Mouse (Mus musculus) erythroblast, embryonic 14.5 days (primary cell): ENCODE results near the gene Olfr1350. TPM values are rescaled to one million over a fixed set of nuclear protein-coding genes. Genes with fewer than 3 reads are reported as not detected.
"Not testable (repeated sequence)": the region's sequence is repeated elsewhere in the genome, so short reads cannot be mapped to it uniquely, and the experiment has no call there.

Experiments
- H3K27me3 ChIP-seq: 2 replicates; pipeline ENCODE4 v1.6.1; 2012; ENCODE audit warnings: inconsistent platforms; ENCODE audit not compliant: control insufficient read depth
- H3K36me3 ChIP-seq: 2 replicates; pipeline ENCODE4 v1.6.1; 2012; ENCODE audit warnings: mild to moderate bottlenecking, inconsistent platforms; ENCODE audit not compliant: control insufficient read depth
- H3K4me1 ChIP-seq: 2 replicates; pipeline ENCODE4 v1.6.1; 2012; ENCODE audit warnings: inconsistent platforms; ENCODE audit not compliant: control insufficient read depth
- H3K4me3 ChIP-seq: replicated peaks from 2 replicates; pipeline ENCODE3; 2012; ENCODE audit warnings: moderate library complexity, mild to moderate bottlenecking, inconsistent platforms
- H3K9me3 ChIP-seq: 2 replicates; pipeline ENCODE4 v1.6.1; 2012; ENCODE audit warnings: low read length, inconsistent platforms, mixed read lengths; ENCODE audit not compliant: control insufficient read depth
- GATA1 ChIP-seq: IDR thresholded peaks from 2 replicates; pipeline ENCODE4 v1.6.1; 2012; ENCODE audit warnings: low read length, inconsistent platforms, mixed read lengths
- TAL1 ChIP-seq: IDR thresholded peaks from 3 replicates; pipeline ENCODE4 v1.6.1; 2012; ENCODE audit warnings: low read length, inconsistent platforms, mixed read lengths
- polyA plus RNA-seq: library from polyadenylated mRNA; stranded (reverse); fragments of >175 nt; gene quantifications from 2 replicates; pipeline ENCODE4 v1.2.3, GENCODE M21; 2012

Olfr1350 gene
- not detected in 2 replicates for polyA plus RNA-seq

DNA sequence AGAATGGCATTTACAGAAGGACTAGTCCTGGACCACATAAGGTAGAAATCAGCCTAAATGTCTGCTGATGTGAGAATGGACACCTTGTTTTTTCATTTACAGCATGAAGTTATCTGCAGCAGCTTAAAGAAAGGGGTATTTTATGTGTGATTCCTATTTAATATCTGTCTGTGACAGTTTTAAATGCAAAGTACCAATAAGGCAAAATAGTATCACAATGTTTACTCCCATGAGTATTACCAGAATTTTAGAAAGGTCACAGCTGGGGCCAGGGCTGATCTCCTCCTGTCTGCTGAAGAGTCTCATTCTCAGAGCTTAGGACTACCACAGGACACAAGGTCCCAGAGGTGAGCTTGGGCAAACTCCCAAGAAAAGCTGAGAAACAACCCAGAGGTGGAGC, at the start of gene Olfr1350:
Olfr1350 (plus strand) TSS at position 301 of the 400 bp plus-strand sequence.
- no peaks in the 10 kb centered on the region for H3K4me1 ChIP-seq
- no peak within 1 kb of the TSS for H3K4me3 ChIP-seq
- H3K27me3 ChIP-seq = no peaks in the 10 kb centered on the region
- H3K9me3 ChIP-seq = peaks cover 16% of the 10 kb centered on the region
- H3K36me3 ChIP-seq = no peaks in the 10 kb centered on the region
- TF ChIP-seq GATA1 = no peak

DNA sequence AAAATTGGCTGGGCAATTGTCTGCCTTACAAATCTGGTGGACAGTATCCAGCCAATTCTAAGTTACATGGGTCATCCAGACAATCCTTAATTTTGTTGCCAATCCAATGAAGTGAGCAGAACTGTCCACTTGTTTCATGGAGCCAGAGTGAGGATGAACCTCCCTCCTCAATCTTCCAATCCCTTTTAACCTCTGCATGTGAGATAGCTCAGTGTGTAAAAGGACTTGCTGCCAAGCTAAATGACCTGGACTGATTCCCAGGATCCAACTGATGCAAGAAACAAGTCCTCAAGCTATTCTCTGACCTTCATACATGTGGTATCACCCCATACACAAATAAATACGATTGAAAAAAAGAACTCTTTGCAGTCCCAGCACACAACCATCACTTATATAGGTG, 43.0 kb upstream of the Olfr1350 start:
- no peak for TF ChIP-seq TAL1
- TF ChIP-seq GATA1 = no peak
- Histone ChIP-seq H3K4me1 (no peaks in the 10 kb centered on the region), H3K36me3 (no peaks in the 10 kb centered on the region), H3K9me3 (peaks cover 19% of the 10 kb centered on the region), H3K27me3 (no peaks in the 10 kb centered on the region), H3K4me3 (no peak overlapping the region)

DNA sequence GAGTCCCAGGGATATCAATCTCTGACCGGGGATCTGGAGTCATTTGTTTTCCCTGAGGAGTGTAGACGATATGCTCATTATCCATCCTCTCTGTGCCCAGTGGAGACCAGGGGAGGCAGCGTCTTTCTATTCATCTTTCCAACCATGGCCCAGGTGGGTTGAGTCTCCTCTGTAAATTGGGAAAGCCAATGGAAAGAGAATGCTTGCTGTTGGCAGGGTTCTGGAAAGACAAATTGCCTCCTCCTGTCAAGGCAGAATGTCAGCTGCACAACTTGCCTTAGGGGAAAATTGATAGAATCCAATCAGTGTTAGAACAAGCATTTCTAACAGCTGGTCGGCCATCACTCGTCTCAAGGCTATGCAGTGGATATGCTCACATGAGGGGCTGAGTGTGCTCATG, 41.8 kb upstream of the Olfr1350 start, which contains the start of gene Olfr1349:
Olfr1349 (minus strand) TSS at position 101 of the 400 bp plus-strand sequence.
- Histone ChIP-seq H3K27me3 (no peaks in the 10 kb centered on the region), H3K4me1 (no peaks in the 10 kb centered on the region), H3K4me3 (no peak within 1 kb of the TSS), H3K9me3 (peaks cover 22% of the 10 kb centered on the region), H3K36me3 (no peaks in the 10 kb centered on the region)
- no peak for TF ChIP-seq TAL1
- TF ChIP-seq GATA1 = no peak

DNA sequence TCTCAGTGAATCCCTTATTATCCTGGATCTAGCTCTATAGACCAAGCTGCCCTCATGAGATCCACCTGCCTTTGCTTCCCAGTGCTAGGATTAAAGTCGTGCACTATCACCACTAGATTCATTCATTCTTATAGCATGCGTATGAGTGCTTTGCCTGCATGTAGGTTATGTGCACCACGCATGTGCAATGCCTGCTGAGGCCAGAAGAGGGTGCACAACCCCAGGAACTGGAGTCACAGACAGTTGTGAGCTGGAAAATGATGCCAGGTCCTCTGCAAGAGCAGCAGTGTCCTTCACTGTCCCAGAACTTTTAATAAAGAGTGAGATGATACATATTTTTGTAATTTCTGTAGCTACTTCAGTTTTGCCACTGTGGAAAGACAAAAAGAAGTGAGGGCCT, 39.6 kb upstream of the Olfr1350 start:
- Histone ChIP-seq H3K27me3 (no peaks in the 10 kb centered on the region), H3K4me3 (no peak overlapping the region), H3K36me3 (no peaks in the 10 kb centered on the region), H3K9me3 (peaks cover 18% of the 10 kb centered on the region), H3K4me1 (no peaks in the 10 kb centered on the region)
- TF ChIP-seq GATA1 (no peak), TAL1 (no peak)

DNA sequence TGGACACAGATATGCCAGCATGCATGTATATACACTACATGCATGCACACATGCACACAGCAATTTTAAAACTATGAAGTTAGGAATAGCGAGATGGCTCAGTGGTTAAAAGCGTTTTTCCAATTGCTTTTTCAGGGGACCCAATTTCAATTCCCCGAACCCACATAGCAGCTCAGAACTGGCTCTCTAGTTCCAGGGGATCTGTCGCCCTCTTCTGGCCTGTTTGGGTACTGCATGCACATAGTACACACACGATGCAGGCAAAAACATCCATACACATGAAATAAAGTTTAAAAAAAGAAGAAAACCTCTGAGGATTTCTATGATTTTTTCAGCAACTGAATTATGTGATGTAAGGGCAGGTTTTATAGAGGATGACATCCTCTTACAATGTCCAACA, 38.5 kb upstream of the Olfr1350 start:
- H3K4me3 ChIP-seq = no peak overlapping the region
- no peaks in the 10 kb centered on the region for H3K4me1 ChIP-seq
- TF ChIP-seq TAL1 (no peak), GATA1 (no peak)

DNA sequence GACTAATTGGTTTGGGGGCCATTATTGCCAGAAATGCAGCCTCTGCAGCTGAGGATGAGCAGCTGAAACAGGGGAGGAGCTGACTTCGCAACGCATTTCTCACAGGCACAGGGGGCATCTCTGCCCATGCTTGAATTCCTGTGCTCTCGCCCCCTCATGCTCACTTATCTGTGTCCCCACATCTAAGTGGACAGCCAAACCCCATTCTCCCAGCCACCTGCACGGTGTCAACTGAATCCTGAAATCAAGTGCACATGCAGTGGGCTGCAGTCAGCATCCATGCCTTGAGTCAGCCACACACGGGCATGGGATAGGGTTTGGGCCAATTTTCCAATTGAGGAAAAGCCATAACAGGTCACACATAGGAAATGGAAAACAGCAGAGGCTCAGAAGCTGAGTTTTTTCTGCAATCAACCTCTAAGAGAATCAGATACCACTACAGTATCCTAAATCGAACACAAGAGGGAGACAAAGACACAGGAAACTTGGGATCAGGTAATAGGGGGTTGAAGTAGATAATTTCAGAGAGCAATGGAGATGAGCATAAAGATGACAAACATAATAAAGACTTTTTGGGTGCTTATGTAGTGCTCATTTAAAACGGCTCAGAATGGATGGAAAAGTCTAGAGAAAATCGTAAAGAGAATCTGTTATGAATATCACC, 21.6 kb downstream of the Olfr1350 start:
- Histone ChIP-seq H3K4me3 (no peak overlapping the region), H3K36me3 (no peaks in the 10 kb centered on the region), H3K27me3 (no peaks in the 10 kb centered on the region), H3K4me1 (no peaks in the 10 kb centered on the region), H3K9me3 (peaks cover 13% of the 10 kb centered on the region)
- TF ChIP-seq TAL1 (no peak), GATA1 (no peak)

More for the DNA sequence above, 38.5 kb upstream of the Olfr1350 start:
- Histone ChIP-seq H3K9me3 (peaks cover 19% of the 10 kb centered on the region), H3K27me3 (no peaks in the 10 kb centered on the region), H3K36me3 (no peaks in the 10 kb centered on the region)

DNA sequence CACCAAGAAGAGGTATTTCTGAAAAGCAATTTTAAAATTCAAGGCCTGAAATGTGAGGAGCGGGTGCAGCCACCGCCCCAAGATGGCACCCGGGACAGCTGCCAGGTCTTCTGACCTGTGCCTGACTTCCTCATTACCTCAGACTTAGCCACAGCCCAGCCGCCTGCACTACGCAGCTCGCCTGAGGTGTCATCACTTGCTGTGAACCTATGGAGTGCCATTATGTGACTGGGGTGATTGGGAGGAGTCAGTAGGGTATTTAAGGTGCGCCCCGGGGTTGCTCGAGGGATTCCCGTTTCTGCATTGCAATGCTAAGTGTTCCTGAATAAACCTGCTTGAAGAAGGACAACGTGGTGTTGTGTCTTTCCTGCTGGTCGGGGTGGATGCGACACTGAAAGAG, 24.1 kb downstream of the Olfr1350 start:
- H3K4me1 ChIP-seq, H3K36me3 ChIP-seq, H3K27me3 ChIP-seq, H3K4me3 ChIP-seq: not testable (repeated sequence)
- peaks cover 13% of the 10 kb centered on the region for H3K9me3 ChIP-seq

DNA sequence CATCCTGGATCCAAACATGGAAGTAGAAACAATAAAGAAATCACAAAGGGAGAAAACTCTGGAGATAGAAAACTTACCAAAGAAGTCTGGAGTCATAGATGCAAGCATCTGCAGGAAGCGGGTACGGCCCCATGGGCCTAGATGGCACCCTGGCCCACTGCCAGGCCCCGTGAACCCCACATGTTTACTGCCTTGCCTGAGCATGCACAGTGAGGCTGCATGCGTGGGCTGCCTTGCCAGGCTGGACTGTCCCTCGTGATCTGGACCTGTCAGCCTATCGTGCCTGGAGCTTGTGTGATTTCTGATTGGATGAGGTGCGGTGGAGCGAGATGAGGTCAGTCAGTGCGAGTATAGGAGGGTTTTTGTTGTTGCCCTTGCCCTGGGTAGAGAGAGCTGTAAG, 38.7 kb downstream of the Olfr1350 start:
- no peaks in the 10 kb centered on the region for H3K27me3 ChIP-seq
- TF ChIP-seq GATA1 (no peak), TAL1 (no peak)
- peaks cover 43% of the 10 kb centered on the region for H3K9me3 ChIP-seq
- H3K4me1 ChIP-seq = no peaks in the 10 kb centered on the region
- H3K36me3 ChIP-seq = no peaks in the 10 kb centered on the region
- no peak overlapping the region for H3K4me3 ChIP-seq

Other genes starting within 250 kb of the Olfr1350 start
- gene Zfp583, start 233.6 kb upstream of the Olfr1350 start, polyA plus RNA-seq = 0.02 TPM in 1 of 2 replicates, not detected in the other
- not detected in 2 replicates for gene Gm3854, start 221.1 kb upstream of the Olfr1350 start, polyA plus RNA-seq
- not detected in 2 replicates for gene Zfp78, start 201.6 kb upstream of the Olfr1350 start, polyA plus RNA-seq
- 0.01 TPM in 1 of 2 replicates, not detected in the other for gene Zfp28, start 181.5 kb upstream of the Olfr1350 start, polyA plus RNA-seq
- gene Smim17, start 166.1 kb upstream of the Olfr1350 start, polyA plus RNA-seq = not detected in 2 replicates
- not detected in 2 replicates for gene Gm20715, start 154.6 kb upstream of the Olfr1350 start, polyA plus RNA-seq
- gene Olfr1344, start 126.2 kb upstream of the Olfr1350 start, polyA plus RNA-seq = not detected in 2 replicates
- 0.01 TPM in 1 of 2 replicates, not detected in the other for gene Olfr1336, start 108.7 kb upstream of the Olfr1350 start, polyA plus RNA-seq
- not detected in 2 replicates for gene Olfr1346, start 97.7 kb upstream of the Olfr1350 start, polyA plus RNA-seq
- not detected in 2 replicates for gene Olfr5, start 77.9 kb upstream of the Olfr1350 start, polyA plus RNA-seq
- not detected in 2 replicates for gene Olfr1347, start 65.1 kb upstream of the Olfr1350 start, polyA plus RNA-seq
- gene Olfr1348, start 56.1 kb upstream of the Olfr1350 start, polyA plus RNA-seq = not detected in 2 replicates
- not detected in 2 replicates for gene Olfr1349, start 41.9 kb upstream of the Olfr1350 start, polyA plus RNA-seq
- gene Zim1, start 131.6 kb downstream of the Olfr1350 start, polyA plus RNA-seq = not detected in 2 replicates
- gene Peg3, start 165.6 kb downstream of the Olfr1350 start, polyA plus RNA-seq = 0.13 and 0.17 TPM in 2 replicates
- 0.02 TPM in 2 replicates for gene Usp29, start 165.7 kb downstream of the Olfr1350 start, polyA plus RNA-seq